Mouse (Mus musculus): ENCODE data around the gene Tmem30a.

GRCm38 (mm10) chr9:79723090-79723489 lies 70.2 kb downstream of the Tmem30a start:
- no peak for TF ChIP-seq POLR2A (IDR thresholded peaks at IDR 0.05; ENCODE audit: borderline replicate concordance, insufficient read depth, low read length)
- TF ChIP-seq CTCF (IDR thresholded peaks at IDR 0.05; ENCODE audit: borderline replicate concordance, insufficient read depth, low read depth, low read length): no peak

Data from cerebellum, adult 2 months (tissue).